In the genomic region with DNA sequence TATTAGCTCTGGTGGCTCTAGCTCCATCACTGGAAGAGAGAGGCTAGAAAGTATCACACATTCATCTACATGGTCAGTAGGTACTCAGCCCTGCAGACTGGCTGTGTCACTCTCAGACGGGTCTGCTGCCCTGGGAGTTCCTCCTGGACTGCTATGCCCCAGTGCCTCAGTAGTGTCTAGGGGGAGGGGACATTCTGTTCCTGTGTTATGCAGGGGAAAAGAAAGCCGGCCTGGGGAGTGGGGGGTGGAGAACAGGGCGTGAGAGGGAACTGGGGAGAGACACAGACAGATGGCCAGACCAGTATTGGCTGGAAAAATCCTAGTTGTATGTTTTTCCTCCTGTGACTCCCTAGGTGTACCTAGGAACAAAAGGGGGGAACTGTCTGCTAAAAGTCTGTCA, we compare ENCODE assay signal across 11 mouse cellular contexts. TPM values are rescaled to one million over a fixed set of nuclear protein-coding genes. Genes with fewer than 3 reads are reported as not detected.
A peak's percentile ranks its signal among the peaks of the same experiment; 100 is the strongest.
DNase-seq lines count a peak whose midpoint lies in the region; ATAC-seq and TF ChIP-seq lines count a peak whose summit lies in the region.
"Had no signal": no experiment of that assay in that cellular context is flagged by ENCODE, and none has a peak within 500 bp of the region (broad histone marks: within the 10 kb centered on the region; RNA-seq: fewer than 3 reads in every experiment).

No protein-coding gene starts in this region.

- no peak for TF ChIP-seq POLR2A in heart, adult 2 months (IDR thresholded peaks at IDR 0.05; ENCODE audit: insufficient read depth, low read depth, low read length)

- H3K9me3 ChIP-seq in lung, embryonic 16.5 days (ENCODE audit: control insufficient read depth, low read length), result no peaks in the 10 kb centered on the region
- no peaks in the 10 kb centered on the region for H3K9me3 ChIP-seq in embryonic facial prominence, embryonic 13.5 days
- no peaks in the 10 kb centered on the region for H3K9me3 ChIP-seq in liver, postnatal 0 days (ENCODE audit: low read length)
- H3K9me3 ChIP-seq: stomach, embryonic 15.5 days had no signal

- 70% methylated on average over 3 of the region's 3 CpGs for WGBS in heart, adult 2 months
- WGBS in lung, embryonic 16.5 days, result 42% methylated on average over 3 of the region's 3 CpGs
- WGBS in embryonic facial prominence, embryonic 13.5 days, result 30% methylated on average over 3 of the region's 3 CpGs
- 33% methylated on average over 3 of the region's 3 CpGs for WGBS in liver, postnatal 0 days (ENCODE audit: insufficient replicate concordance)

- no peak overlapping the region for H3K9ac ChIP-seq in heart, adult 2 months (ENCODE audit: low read depth, low read length)
- peak overlapping the region; percentile 55; the same call in 1 of the 2 replicates for H3K9ac ChIP-seq in lung, embryonic 16.5 days (ENCODE audit: low read length)
- H3K9ac ChIP-seq in embryonic facial prominence, embryonic 13.5 days, result 0 out of 2 replicates have a peak overlapping the region, but pooled peaks have one; percentile 40
- no peak overlapping the region; the same call in 1 of the 2 replicates for H3K9ac ChIP-seq in liver, postnatal 0 days (replicated peaks)
- H3K9ac ChIP-seq: stomach, embryonic 15.5 days had no signal

- TF ChIP-seq CTCF in heart, adult 2 months (IDR thresholded peaks at IDR 0.05), result no peak
- no peak for TF ChIP-seq CTCF in liver, postnatal 0 days (IDR thresholded peaks at IDR 0.05; ENCODE audit: low read depth)

- H3K27me3 ChIP-seq in heart, adult 2 months (ENCODE audit: control insufficient read depth, insufficient read depth, low read length), result no peaks in the 10 kb centered on the region
- no peaks in the 10 kb centered on the region for H3K27me3 ChIP-seq in lung, embryonic 16.5 days (ENCODE audit: control insufficient read depth, insufficient read depth, low read depth, low read length)
- no peaks in the 10 kb centered on the region for H3K27me3 ChIP-seq in embryonic facial prominence, embryonic 13.5 days
- no peaks in the 10 kb centered on the region for H3K27me3 ChIP-seq in liver, postnatal 0 days (ENCODE audit: insufficient read depth, low read length)
- H3K27me3 ChIP-seq: stomach, embryonic 15.5 days had no signal

- H3K4me3 ChIP-seq in heart, adult 2 months, result no peak overlapping the region
- H3K4me3 ChIP-seq in lung, embryonic 16.5 days (ENCODE audit: low read length), result no peak overlapping the region
- H3K4me3 ChIP-seq in embryonic facial prominence, embryonic 13.5 days, result no peak overlapping the region
- H3K4me3 ChIP-seq in liver, postnatal 0 days (ENCODE audit: low read depth, low read length), result no peak overlapping the region
- H3K4me3 ChIP-seq: stomach, embryonic 15.5 days had no signal

- H3K4me2 ChIP-seq in lung, embryonic 16.5 days (ENCODE audit: low read depth, low read length), result no peak overlapping the region
- no peak overlapping the region for H3K4me2 ChIP-seq in embryonic facial prominence, embryonic 13.5 days
- H3K4me2 ChIP-seq in liver, postnatal 0 days (ENCODE audit: low read depth, low read length), result peak overlapping the region; percentile 59; the same call in 1 of the 2 replicates

- ATAC-seq in lung, embryonic 16.5 days (ENCODE audit: low read depth), result 0 out of 2 replicates have a peak, but pooled peaks have one; percentile 19
- ATAC-seq in embryonic facial prominence, embryonic 13.5 days (ENCODE audit: insufficient number of reproducible peaks, insufficient read depth, low FRiP score, low TSS enrichment, low read depth), result no peak
- ATAC-seq in liver, postnatal 0 days, result no peak

- no peaks in the 10 kb centered on the region for H3K79me2 ChIP-seq in heart, adult 2 months (replicated peaks; ENCODE audit: control insufficient read depth, insufficient read depth, low read length)

- intact Hi-C loops in heart, adult 2 months (cut with DNase I), result no loop called here

- peaks cover 34% of the 10 kb centered on the region for H3K4me1 ChIP-seq in heart, adult 2 months (ENCODE audit: control insufficient read depth, insufficient read depth, low read length)
- peaks cover 26% of the 10 kb centered on the region for H3K4me1 ChIP-seq in lung, embryonic 16.5 days (replicated peaks; ENCODE audit: control insufficient read depth, insufficient read depth, low read length)
- H3K4me1 ChIP-seq in embryonic facial prominence, embryonic 13.5 days, result peaks cover 21% of the 10 kb centered on the region
- H3K4me1 ChIP-seq in liver, postnatal 0 days (ENCODE audit: insufficient read depth), result peaks cover 58% of the 10 kb centered on the region

- no peak for DNase-seq in heart, adult 2 months
- DNase-seq in heart, adult 18-20 months, result no peak
- DNase-seq in lung, postnatal 36 days, result no peak
- DNase-seq in liver, postnatal 0 days, result no peak
- no peak for DNase-seq in ovary, postnatal 36 days (ENCODE audit: low spot score)
- no peak for DNase-seq in left cerebral cortex, adult 9 months (ENCODE audit: low spot score in 2 of 2)
- DNase-seq: layer of hippocampus, adult 9-11 months; lung, adult 2 months had no signal

- no peak for TF ChIP-seq EP300 in heart, adult 2 months (IDR thresholded peaks at IDR 0.05; ENCODE audit: insufficient read depth, low read depth, low read length)
- no peak for TF ChIP-seq EP300 in liver, postnatal 0 days (IDR thresholded peaks at IDR 0.05; ENCODE audit: low read depth)

- H3K36me3 ChIP-seq in heart, adult 2 months (ENCODE audit: control insufficient read depth, insufficient read depth, low read length), result no peaks in the 10 kb centered on the region
- no peaks in the 10 kb centered on the region for H3K36me3 ChIP-seq in lung, embryonic 16.5 days (ENCODE audit: control insufficient read depth, insufficient read depth, low read length)
- no peaks in the 10 kb centered on the region for H3K36me3 ChIP-seq in embryonic facial prominence, embryonic 13.5 days
- no peaks in the 10 kb centered on the region for H3K36me3 ChIP-seq in liver, postnatal 0 days (replicated peaks; ENCODE audit: insufficient read depth, low read length)
- H3K36me3 ChIP-seq: stomach, embryonic 15.5 days had no signal

- H3K27ac ChIP-seq in heart, adult 2 months, result peak overlapping the region; percentile 72
- no peak overlapping the region for H3K27ac ChIP-seq in lung, embryonic 16.5 days (ENCODE audit: low read length)
- H3K27ac ChIP-seq in embryonic facial prominence, embryonic 13.5 days, result no peak overlapping the region
- peak overlapping the region; percentile 46 for H3K27ac ChIP-seq in liver, postnatal 0 days (ENCODE audit: low read depth)
- H3K27ac ChIP-seq: stomach, embryonic 15.5 days had no signal

RNA-seq across cellular contexts. Expression of gene Btg2, which starts 7.1 kb away (rescaled TPM):
- total RNA-seq in heart, adult 2 months (2021), result 10 to 100 TPM; 29.9 to 31.0 TPM
- 33.5 and 35.9 TPM in 2 replicates for polyA plus RNA-seq in heart, adult 2 months (2012; rRNA removed)
- total RNA-seq in heart, adult 18-20 months (2021), result 10 to 100 TPM; 31.1 to 32.0 TPM
- polyA plus RNA-seq in lung, embryonic 16.5 days (2015; fragmentation: Nextera tagmentation; extraction: Ambion mirVana), result 130 and 135 TPM in 2 replicates
- 21.2 and 24.2 TPM in 2 replicates for polyA plus RNA-seq in embryonic facial prominence, embryonic 13.5 days (2015; fragmentation: Nextera tagmentation; extraction: Ambion mirVana)
- 60.1 and 62.6 TPM in 2 replicates for polyA plus RNA-seq in liver, postnatal 0 days (2015; fragmentation: Nextera tagmentation; extraction: Ambion mirVana)

RNA-seq across cellular contexts. Expression of gene Chit1, which starts 25.0 kb away (rescaled TPM):
- not detected for total RNA-seq in heart, adult 2 months (2021)
- 0.16 TPM in 1 of 2 replicates, not detected in the other for polyA plus RNA-seq in heart, adult 2 months (2012; rRNA removed)
- total RNA-seq in heart, adult 18-20 months (2021), result not detected
- polyA plus RNA-seq in lung, embryonic 16.5 days (2015; fragmentation: Nextera tagmentation; extraction: Ambion mirVana), result 0.09 and 0.24 TPM in 2 replicates
- not detected in 2 replicates for polyA plus RNA-seq in embryonic facial prominence, embryonic 13.5 days (2015; fragmentation: Nextera tagmentation; extraction: Ambion mirVana)
- polyA plus RNA-seq in liver, postnatal 0 days (2015; fragmentation: Nextera tagmentation; extraction: Ambion mirVana), result 0.26 TPM in 2 replicates

RNA-seq across cellular contexts. Expression of gene Fmod, which starts 49.0 kb away (rescaled TPM):
- total RNA-seq in heart, adult 2 months (2021), result 1 to 10 TPM; 9.3 to 9.4 TPM
- 14.5 and 17.0 TPM in 2 replicates for polyA plus RNA-seq in heart, adult 2 months (2012; rRNA removed)
- total RNA-seq in heart, adult 18-20 months (2021), result 1 to 10 TPM; 6.2 to 9.3 TPM
- 159 and 191 TPM in 2 replicates for polyA plus RNA-seq in lung, embryonic 16.5 days (2015; fragmentation: Nextera tagmentation; extraction: Ambion mirVana)
- 9.6 and 10.1 TPM in 2 replicates for polyA plus RNA-seq in embryonic facial prominence, embryonic 13.5 days (2015; fragmentation: Nextera tagmentation; extraction: Ambion mirVana)
- 1.6 TPM in 2 replicates for polyA plus RNA-seq in liver, postnatal 0 days (2015; fragmentation: Nextera tagmentation; extraction: Ambion mirVana)

Comparison
In these comparisons a context has a peak if more than half of its experiments do, and no peak if none do; other contexts are left out.
1. H3K27ac ChIP-seq: peak in heart, adult 2 months (single experiment) and liver, postnatal 0 days (single experiment); none in lung, embryonic 16.5 days (single experiment) and embryonic facial prominence, embryonic 13.5 days (single experiment).
2. H3K9ac ChIP-seq: peak in lung, embryonic 16.5 days (single experiment) and embryonic facial prominence, embryonic 13.5 days (single experiment); none in heart, adult 2 months (single experiment) and liver, postnatal 0 days (single experiment).